Mouse (Mus musculus): ENCODE data around the gene Olfr893. TPM values are rescaled to one million over a fixed set of nuclear protein-coding genes. Genes with fewer than 3 reads are reported as not detected.

The Olfr893 gene
- not detected for total RNA-seq (2023)

DNA sequence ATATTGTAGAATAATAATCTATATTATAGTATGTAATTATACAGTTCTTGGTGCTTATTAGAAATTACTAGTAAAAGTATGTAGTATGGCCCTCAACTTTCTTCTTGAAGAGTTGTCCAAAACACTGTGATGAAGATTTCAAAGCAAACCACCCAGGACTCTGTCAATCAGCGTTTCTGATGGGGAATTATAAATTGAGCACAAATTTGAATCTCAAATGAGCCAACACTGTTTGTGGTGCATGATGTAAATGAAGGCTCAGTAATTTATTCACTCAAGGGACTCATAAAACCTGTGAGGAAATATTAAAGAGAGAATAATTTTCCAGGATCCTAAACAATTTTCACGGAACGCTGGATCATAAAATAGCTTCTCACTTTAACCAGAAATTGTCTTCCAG lies at the start of gene Olfr893:
Olfr893 (plus strand) TSS at position 301 of the 400 bp plus-strand sequence.

DNA sequence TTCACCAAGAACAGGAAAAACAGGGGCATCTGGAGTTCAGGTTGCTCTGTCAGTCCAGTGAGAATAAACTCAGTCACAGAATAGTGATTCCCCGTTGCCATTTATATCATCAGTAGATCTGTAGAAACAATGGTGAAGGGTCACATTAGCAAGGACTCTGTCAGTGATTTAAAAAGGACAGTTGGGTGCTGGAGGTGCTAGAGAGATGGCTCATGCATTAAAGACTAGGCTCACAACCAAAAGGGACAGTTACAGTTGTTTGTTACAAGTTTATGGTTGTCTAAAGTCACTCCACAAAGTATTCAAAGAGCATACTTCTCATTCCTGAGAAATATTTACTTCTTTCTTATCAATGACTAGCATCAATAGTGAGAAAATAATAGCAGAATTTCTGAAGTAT lies 27.4 kb upstream of the Olfr893 start, which contains the start of gene Olfr891:
Olfr891 (minus strand) TSS at position 101 of the 400 bp plus-strand sequence.

GRCm38 (mm10) chr9:38217755-38218154 lies 9.6 kb downstream of the Olfr893 start, which contains the start of gene Olfr894:
Gene Olfr894 (plus strand): TSS chr9:38218055.

GRCm38 (mm10) chr9:38252474-38252873 lies 44.3 kb downstream of the Olfr893 start, which contains the start of gene Olfr143:
Gene Olfr143 (plus strand): TSS chr9:38252774.

Other genes starting within 250 kb of the Olfr893 start
- gene Olfr881, start 216.5 kb upstream of the Olfr893 start, total RNA-seq (2023) = not detected
- gene Olfr883, start 182.6 kb upstream of the Olfr893 start, total RNA-seq (2023) = not detected
- not detected for gene Olfr884, start 161.8 kb upstream of the Olfr893 start, total RNA-seq (2023)
- gene Olfr885, start 147.0 kb upstream of the Olfr893 start, total RNA-seq (2023) = not detected
- not detected for gene Olfr887, start 124.3 kb upstream of the Olfr893 start, total RNA-seq (2023)
- not detected for gene Olfr888, start 100.2 kb upstream of the Olfr893 start, total RNA-seq (2023)
- not detected for gene Olfr889, start 93.2 kb upstream of the Olfr893 start, total RNA-seq (2023)
- gene Olfr890, start 65.8 kb upstream of the Olfr893 start, total RNA-seq (2023) = not detected
- gene Olfr891, start 27.5 kb upstream of the Olfr893 start, total RNA-seq (2023) = not detected
- not detected for gene Olfr894, start 9.7 kb downstream of the Olfr893 start, total RNA-seq (2023)
- gene Olfr143, start 44.4 kb downstream of the Olfr893 start, total RNA-seq (2023) = not detected
- not detected for gene Olfr895, start 59.5 kb downstream of the Olfr893 start, total RNA-seq (2023)
- gene Olfr896-ps1, start 82.7 kb downstream of the Olfr893 start, total RNA-seq (2023) = not detected
- not detected for gene Olfr25, start 120.7 kb downstream of the Olfr893 start, total RNA-seq (2023)
- not detected for gene Olfr898, start 140.0 kb downstream of the Olfr893 start, total RNA-seq (2023)
- not detected for gene Olfr250, start 158.5 kb downstream of the Olfr893 start, total RNA-seq (2023)
- gene Olfr251, start 168.7 kb downstream of the Olfr893 start, total RNA-seq (2023) = not detected
- gene Olfr147, start 193.3 kb downstream of the Olfr893 start, total RNA-seq (2023) = not detected
- not detected for gene Olfr901, start 221.1 kb downstream of the Olfr893 start, total RNA-seq (2023)
- not detected for gene Olfr902, start 239.3 kb downstream of the Olfr893 start, total RNA-seq (2023)